Mouse (Mus musculus): ENCODE measurements around the gene Ppp3ca.

GRCm38 (mm10) chr3:136738914-136739313 is 69.0 kb downstream of the Ppp3ca start:
- TF ChIP-seq EP300 (IDR thresholded peaks at IDR 0.05; ENCODE audit: low read depth) = no peak
- no peak for TF ChIP-seq CTCF (IDR thresholded peaks at IDR 0.05; ENCODE audit: low read depth)

Data from liver, postnatal 0 days (tissue).